ENCODE assay signal across 9 mouse cellular contexts in genomic region chr3:86788711-86789110, GRCm38 (mm10).
DNase-seq lines count a peak whose midpoint lies in the region; ATAC-seq lines count a peak whose summit lies in the region.
"Had no signal": no experiment of that assay in that cellular context is flagged by ENCODE, and none has a peak within 500 bp of the region (broad histone marks: within the 10 kb centered on the region; RNA-seq: fewer than 3 reads in every experiment).

No protein-coding gene starts in this region.

- no peak for ATAC-seq in kidney, embryonic 14.5 days (ENCODE audit: low FRiP score, low TSS enrichment)
- ATAC-seq in heart, embryonic 13.5 days (ENCODE audit: extremely low read depth, insufficient number of reproducible peaks, low FRiP score, low TSS enrichment), result no peak
- ATAC-seq in midbrain, embryonic 11.5 days (ENCODE audit: low FRiP score), result no peak

- DNase-seq in kidney, adult 18-20 months, result peak; percentile 65
- peak; percentile 88 for DNase-seq in R1 (ENCODE audit: low read depth, low spot score)
- DNase-seq in cerebellum, postnatal 36 days, result peak; percentile 56 to 76
- DNase-seq in layer of hippocampus, adult 9-11 months, result peak; percentile 68
- DNase-seq in midbrain, embryonic 11.5 days (ENCODE audit: low spot score, missing footprints), result peak; percentile 98
- peak; percentile 68 for DNase-seq in thymus, postnatal 4 days

- no peaks in the 10 kb centered on the region for H3K9me3 ChIP-seq in kidney, embryonic 14.5 days (ENCODE audit: control insufficient read depth, low read length)
- H3K9me3 ChIP-seq in heart, embryonic 13.5 days, result no peaks in the 10 kb centered on the region
- no peaks in the 10 kb centered on the region for H3K9me3 ChIP-seq in midbrain, embryonic 11.5 days (ENCODE audit: control insufficient read depth, low read length)
- H3K9me3 ChIP-seq: limb, embryonic 13.5 days had no signal

- no peak overlapping the region for H3K4me3 ChIP-seq in kidney, embryonic 14.5 days (ENCODE audit: low read length)
- no peak overlapping the region for H3K4me3 ChIP-seq in heart, embryonic 13.5 days
- no peak overlapping the region for H3K4me3 ChIP-seq in midbrain, embryonic 11.5 days (ENCODE audit: low read depth, low read length)
- H3K4me3 ChIP-seq: limb, embryonic 13.5 days had no signal

- WGBS in kidney, embryonic 14.5 days, result 44% methylated on average over 6 of the region's 6 CpGs
- WGBS in heart, embryonic 13.5 days, result 36% methylated on average over 6 of the region's 6 CpGs
- WGBS in midbrain, embryonic 11.5 days, result 49% methylated on average over 6 of the region's 6 CpGs

- no peaks in the 10 kb centered on the region for H3K27me3 ChIP-seq in kidney, embryonic 14.5 days (ENCODE audit: control insufficient read depth, insufficient read depth, low read length)
- no peaks in the 10 kb centered on the region for H3K27me3 ChIP-seq in heart, embryonic 13.5 days (replicated peaks)
- no peaks in the 10 kb centered on the region for H3K27me3 ChIP-seq in midbrain, embryonic 11.5 days (ENCODE audit: control insufficient read depth, insufficient read depth, low read length)
- H3K27me3 ChIP-seq: limb, embryonic 13.5 days had no signal

- H3K36me3 ChIP-seq in kidney, embryonic 14.5 days (ENCODE audit: control insufficient read depth, insufficient read depth, low read length), result no peaks in the 10 kb centered on the region
- H3K36me3 ChIP-seq in heart, embryonic 13.5 days, result no peaks in the 10 kb centered on the region
- H3K36me3 ChIP-seq in midbrain, embryonic 11.5 days (ENCODE audit: control insufficient read depth, insufficient read depth, low read length), result no peaks in the 10 kb centered on the region; the same call in 1 of the 2 replicates

- no peaks in the 10 kb centered on the region for H3K4me1 ChIP-seq in kidney, embryonic 14.5 days (ENCODE audit: control insufficient read depth, insufficient read depth, low read length)
- peaks cover 66% of the 10 kb centered on the region for H3K4me1 ChIP-seq in heart, embryonic 13.5 days
- H3K4me1 ChIP-seq in midbrain, embryonic 11.5 days (ENCODE audit: control insufficient read depth, insufficient read depth, low read length), result peaks cover 11% of the 10 kb centered on the region

- no peak overlapping the region for H3K27ac ChIP-seq in kidney, embryonic 14.5 days (ENCODE audit: low read depth, low read length)
- no peak overlapping the region for H3K27ac ChIP-seq in heart, embryonic 13.5 days (replicated peaks)
- peak overlapping the region; percentile 17 for H3K27ac ChIP-seq in midbrain, embryonic 11.5 days (ENCODE audit: low read depth, low read length)
- H3K27ac ChIP-seq: limb, embryonic 13.5 days had no signal

- H3K9ac ChIP-seq in kidney, embryonic 14.5 days (ENCODE audit: low read depth, low read length), result no peak overlapping the region
- 0 out of 2 replicates have a peak overlapping the region, but pooled peaks have one; percentile 15 for H3K9ac ChIP-seq in heart, embryonic 13.5 days
- H3K9ac ChIP-seq in midbrain, embryonic 11.5 days (ENCODE audit: low read length), result peak overlapping the region; percentile 25; the same call in 1 of the 2 replicates
- H3K9ac ChIP-seq: limb, embryonic 13.5 days had no signal

- H3K4me2 ChIP-seq in kidney, embryonic 14.5 days (replicated peaks; ENCODE audit: low read depth, low read length), result no peak overlapping the region
- no peak overlapping the region for H3K4me2 ChIP-seq in heart, embryonic 13.5 days
- no peak overlapping the region for H3K4me2 ChIP-seq in midbrain, embryonic 11.5 days
- H3K4me2 ChIP-seq: limb, embryonic 13.5 days had no signal
